Mouse (Mus musculus) olfactory bulb, adult 2 months (tissue): ENCODE data around the gene Rccd1. TPM values are rescaled to one million over a fixed set of nuclear protein-coding genes. Genes with fewer than 3 reads are reported as not detected.

Experiments used
- H3K27ac ChIP-seq: fragments of 200-500 bp; 2 replicates; pipeline ENCODE4 v1.5.1; 2012; ENCODE audit warnings: low read depth, low read length; ENCODE audit not compliant: insufficient read depth
- H3K4me1 ChIP-seq: fragments of 200-500 bp; 2 replicates; pipeline ENCODE4 v1.6.1; 2012; ENCODE audit warnings: low read length; ENCODE audit not compliant: control insufficient read depth, insufficient read depth
- H3K4me3 ChIP-seq: fragments of 200-500 bp; 2 replicates; pipeline ENCODE4 v1.5.1; 2012; ENCODE audit warnings: mild to moderate bottlenecking, low read depth, low read length, moderate library complexity; ENCODE audit not compliant: insufficient read depth
- CTCF ChIP-seq: fragments of 200-500 bp; IDR thresholded peaks from 2 replicates; pipeline ENCODE4 v1.5.1; 2012; ENCODE audit warnings: low read depth, mild to moderate bottlenecking, low read length, moderate library complexity; ENCODE audit not compliant: insufficient read depth
- POLR2A ChIP-seq: fragments of 200-500 bp; IDR thresholded peaks from 2 replicates; pipeline ENCODE4 v1.6.1; 2012; ENCODE audit warnings: mild to moderate bottlenecking, low read depth, low read length, moderate library complexity; ENCODE audit not compliant: insufficient read depth
- WGBS: fragments of 180-500 bp; shearing (Covaris S2); methylation state at CpG from one replicate; pipeline ENCODE4 v1.1.7; 2018; 5-methylcytosine and 5-hydroxymethylcytosine counted together
- polyA plus RNA-seq: library from polyadenylated mRNA; stranded (reverse); fragments of >200 nt; gene quantifications from 2 replicates; pipeline ENCODE4 v1.2.4, GENCODE M21; 2012; ENCODE audit warnings: low replicate concordance; ENCODE audit not compliant: missing spikeins, insufficient read depth, insufficient read length

Rccd1 gene
- polyA plus RNA-seq, 1 experiment: not detected

- WGBS: 77% methylated on average over 2 of the region's 2 CpGs
- Histone ChIP-seq H3K4me3 (no peak overlapping the region), H3K4me1 (peaks cover 14% of the 10 kb centered on the region), H3K27ac (no peak overlapping the region)
- TF ChIP-seq POLR2A (no peak), CTCF (no peak)
Observed at GRCm38 (mm10) chr7:80350808-80351207, 26.6 kb upstream of the Rccd1 start.

- TF ChIP-seq CTCF: no peak
- TF ChIP-seq POLR2A: no peak
- H3K27ac ChIP-seq: peak overlapping the region; percentile 46
- peaks cover 18% of the 10 kb centered on the region for H3K4me1 ChIP-seq
- 55% methylated on average over 13 of the region's 13 CpGs for WGBS
- no peak overlapping the region for H3K4me3 ChIP-seq
Observed at GRCm38 (mm10) chr7:80347670-80348586, 23.7 kb upstream of the Rccd1 start.

GRCm38 (mm10) chr7:80346830-80347229 is 22.6 kb upstream of the Rccd1 start:
- Histone ChIP-seq H3K4me3 (no peak overlapping the region), H3K27ac (peak overlapping the region; percentile 46; the same call in 1 of the 2 replicates), H3K4me1 (peaks cover 14% of the 10 kb centered on the region)
- TF ChIP-seq CTCF (no peak), POLR2A (no peak)
- WGBS: 80% methylated on average over 5 of the region's 5 CpGs

- 93% methylated on average over 9 of the region's 9 CpGs for WGBS
- no peak overlapping the region for H3K4me3 ChIP-seq
- peaks cover 16% of the 10 kb centered on the region for H3K4me1 ChIP-seq
- TF ChIP-seq CTCF (no peak), POLR2A (no peak)
- H3K27ac ChIP-seq: no peak overlapping the region
Observed at GRCm38 (mm10) chr7:80346173-80346572, 21.9 kb upstream of the Rccd1 start.

DNA sequence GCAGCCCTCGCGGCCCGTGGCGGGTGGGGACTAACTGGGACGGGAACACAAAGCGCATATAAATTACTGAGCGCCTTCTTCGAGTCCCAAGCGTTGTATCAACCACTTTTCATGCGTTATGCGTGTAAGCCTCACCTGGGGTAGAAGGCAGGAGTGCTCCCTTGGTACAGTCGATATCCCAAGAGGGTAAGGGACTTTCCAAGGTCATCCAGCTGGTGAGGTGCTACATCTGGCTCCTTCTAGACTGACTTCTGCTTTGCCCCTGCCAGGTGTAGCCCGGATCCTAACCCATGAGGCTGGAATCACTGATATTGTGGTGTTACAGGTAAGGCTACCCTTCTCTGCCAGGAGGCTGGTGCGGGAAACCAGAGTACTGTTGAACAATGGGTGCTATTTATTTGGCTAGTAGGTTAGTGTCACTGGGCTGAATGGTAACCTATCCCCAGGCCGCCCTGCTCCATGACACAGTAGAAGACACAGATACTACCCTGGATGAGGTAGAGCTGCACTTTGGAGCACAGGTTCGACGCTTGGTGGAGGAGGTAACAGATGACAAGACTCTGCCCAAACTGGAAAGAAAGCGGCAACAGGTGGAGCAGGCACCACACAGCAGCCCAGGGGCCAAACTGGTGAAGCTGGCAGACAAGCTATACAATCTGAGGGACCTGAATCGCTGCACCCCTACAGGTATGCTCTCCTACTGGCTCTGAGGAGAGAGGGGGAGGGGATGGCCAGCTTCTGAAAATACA is 19.2 kb upstream of the Rccd1 start:
- H3K4me3 ChIP-seq: peak overlapping the region; percentile 58

GRCm38 (mm10) chr7:80342858-80343257 is 18.6 kb upstream of the Rccd1 start, which contains the start of gene Hddc3:
Gene Hddc3, plus strand, starts transcription at chr7:80343104.
- Histone ChIP-seq H3K4me3 (peak within 1 kb of the TSS; percentile 58), H3K4me1 (peaks cover 23% of the 10 kb centered on the region), H3K27ac (peak within 1 kb of the TSS; percentile 74)
- peak; percentile 84 for TF ChIP-seq POLR2A
- TF ChIP-seq CTCF: peak; percentile 84
- 1% methylated on average over 25 of the region's 25 CpGs for WGBS

More for the DNA sequence above, 19.2 kb upstream of the Rccd1 start:
- 24% methylated on average over 19 of the region's 19 CpGs for WGBS
- peaks cover 29% of the 10 kb centered on the region for H3K4me1 ChIP-seq
- peak overlapping the region; percentile 74 for H3K27ac ChIP-seq
- TF ChIP-seq POLR2A (no peak), CTCF (no peak)

DNA sequence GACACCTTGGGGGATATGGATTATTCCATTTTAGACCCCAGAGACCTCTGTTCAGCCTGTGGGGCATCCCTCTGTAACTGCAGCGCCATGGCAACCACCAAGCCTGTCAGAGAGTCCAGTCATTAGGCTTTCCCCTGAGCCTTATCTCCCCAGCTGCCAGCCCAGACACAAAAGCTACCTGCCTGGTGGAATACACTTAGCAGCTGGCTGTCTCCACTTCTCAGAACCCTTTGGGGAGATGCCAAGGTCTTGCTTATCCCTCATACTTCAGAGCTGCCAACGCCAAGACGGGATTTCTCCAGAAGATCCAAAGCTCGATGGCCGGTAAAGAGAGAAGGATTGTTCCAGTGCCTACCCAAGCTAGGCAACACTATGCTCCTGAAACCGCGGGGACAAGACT is 17.5 kb upstream of the Rccd1 start:
- Histone ChIP-seq H3K4me1 (peaks cover 23% of the 10 kb centered on the region), H3K4me3 (no peak overlapping the region), H3K27ac (no peak overlapping the region)
- 76% methylated on average over 7 of the region's 7 CpGs for WGBS
- no peak for TF ChIP-seq CTCF
- no peak for TF ChIP-seq POLR2A

DNA sequence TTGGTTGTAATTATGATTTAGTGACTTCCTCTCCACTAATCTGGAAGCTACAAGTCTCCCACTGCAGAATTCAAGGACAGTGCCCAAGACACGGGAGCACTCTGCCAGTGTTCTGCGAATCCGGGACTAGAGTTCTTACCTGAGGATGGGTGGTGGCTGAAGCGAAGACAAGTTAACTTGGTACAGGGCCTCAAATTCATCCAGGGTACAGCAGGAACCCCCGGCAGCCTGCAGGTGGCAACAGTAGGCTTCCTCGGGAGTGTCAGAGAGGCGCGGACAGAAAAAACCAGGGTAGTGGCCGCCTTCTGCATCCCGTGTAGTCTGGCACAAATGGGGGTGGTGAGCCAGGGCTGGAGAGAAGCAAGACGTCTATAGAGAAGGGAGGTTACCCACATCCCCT is 16.5 kb upstream of the Rccd1 start, which contains the start of gene Unc45a:
Gene Unc45a, minus strand, starts transcription at position 213 of the 400 bp plus-strand sequence.
- peak; percentile 66; the same call in 1 of the 2 replicates for TF ChIP-seq CTCF
- no peak for TF ChIP-seq POLR2A
- H3K4me3 ChIP-seq: peak within 1 kb of the TSS; percentile 96
- peak within 1 kb of the TSS; percentile 91 for H3K27ac ChIP-seq
- H3K4me1 ChIP-seq: peaks cover 31% of the 10 kb centered on the region
- 2% methylated on average over 11 of the region's 11 CpGs for WGBS
